Mouse (Mus musculus): ENCODE data around the gene Deup1. TPM values are rescaled to one million over a fixed set of nuclear protein-coding genes. Genes with fewer than 3 reads are reported as not detected.

Deup1 gene
- polyA plus RNA-seq (2015; fragmentation: Nextera tagmentation; extraction: Ambion mirVana), result 0.70 and 0.74 TPM in 2 replicates

GRCm38 (mm10) chr9:15627785-15628287 lies at the start of gene Deup1:
Gene Deup1 (minus strand): TSS chr9:15627933.
- H3K4me3 ChIP-seq (replicated peaks; ENCODE audit: low read depth, low read length), result peak within 1 kb of the TSS; percentile 22
- no peaks in the 10 kb centered on the region for H3K36me3 ChIP-seq (ENCODE audit: insufficient read depth, low read length)
- peak; percentile 67 for DNase-seq (ENCODE audit: low spot score)
- ATAC-seq (replicated peaks; ENCODE audit: low FRiP score, low read depth), result peak; percentile 90
- H3K9me3 ChIP-seq (replicated peaks; ENCODE audit: low read length), result no peaks in the 10 kb centered on the region
- no peak within 1 kb of the TSS for H3K9ac ChIP-seq (ENCODE audit: low read depth, low read length)
- no peaks in the 10 kb centered on the region for H3K27me3 ChIP-seq (ENCODE audit: insufficient read depth, low read length)
- 2% methylated on average over 28 of the region's 28 CpGs for WGBS
- no peak within 1 kb of the TSS for H3K27ac ChIP-seq
- no peak for TF ChIP-seq CTCF (IDR thresholded peaks at IDR 0.05; ENCODE audit: low read depth)
- H3K4me1 ChIP-seq (replicated peaks; ENCODE audit: insufficient read depth, low read length), result 0 out of 2 replicates have a peak, but pooled peaks cover 6% of the 10 kb centered on the region
- peak within 1 kb of the TSS; percentile 62 for H3K4me2 ChIP-seq (ENCODE audit: low read length)

GRCm38 (mm10) chr9:15672251-15672650 lies 44.5 kb upstream of the Deup1 start:
- H3K4me2 ChIP-seq (ENCODE audit: low read length), result no peak overlapping the region
- no peak for DNase-seq (ENCODE audit: low spot score)
- no peak overlapping the region for H3K27ac ChIP-seq
- no peak for ATAC-seq (replicated peaks; ENCODE audit: low FRiP score, low read depth)
- no peak overlapping the region for H3K4me3 ChIP-seq (replicated peaks; ENCODE audit: low read depth, low read length)
- no peaks in the 10 kb centered on the region for H3K9me3 ChIP-seq (replicated peaks; ENCODE audit: low read length)
- H3K27me3 ChIP-seq (ENCODE audit: insufficient read depth, low read length), result no peaks in the 10 kb centered on the region
- H3K9ac ChIP-seq (ENCODE audit: low read depth, low read length), result no peak overlapping the region
- H3K36me3 ChIP-seq (ENCODE audit: insufficient read depth, low read length), result no peaks in the 10 kb centered on the region
- peaks cover 3% of the 10 kb centered on the region; the same call in 1 of the 2 replicates for H3K4me1 ChIP-seq (replicated peaks; ENCODE audit: insufficient read depth, low read length)
- 74% methylated on average over 1 of the region's 1 CpGs for WGBS
- TF ChIP-seq CTCF (IDR thresholded peaks at IDR 0.05; ENCODE audit: low read depth), result no peak

- Histone ChIP-seq H3K4me1 (replicated peaks; ENCODE audit: insufficient read depth, low read length) (peaks cover 3% of the 10 kb centered on the region; the same call in 1 of the 2 replicates), H3K27ac (peak overlapping the region; percentile 37; the same call in 1 of the 2 replicates), H3K4me2 (ENCODE audit: low read length) (no peak overlapping the region), H3K4me3 (replicated peaks; ENCODE audit: low read depth, low read length) (no peak overlapping the region), H3K36me3 (ENCODE audit: insufficient read depth, low read length) (no peaks in the 10 kb centered on the region), H3K9ac (ENCODE audit: low read depth, low read length) (no peak overlapping the region), H3K9me3 (replicated peaks; ENCODE audit: low read length) (no peaks in the 10 kb centered on the region), H3K27me3 (ENCODE audit: insufficient read depth, low read length) (no peaks in the 10 kb centered on the region)
- peak; percentile 87 for DNase-seq (ENCODE audit: low spot score)
- TF ChIP-seq CTCF (IDR thresholded peaks at IDR 0.05; ENCODE audit: low read depth), result no peak
- 11% methylated on average over 5 of the region's 5 CpGs for whole genome bisulfite sequencing
- ATAC-seq (replicated peaks; ENCODE audit: low FRiP score, low read depth), result peak; percentile 97
Measured at GRCm38 (mm10) chr9:15670002-15670527, 42.3 kb upstream of the Deup1 start.

GRCm38 (mm10) chr9:15669452-15669851 lies 41.7 kb upstream of the Deup1 start:
- H3K27ac ChIP-seq, result peak overlapping the region; percentile 37; the same call in 1 of the 2 replicates
- no peak for ATAC-seq (replicated peaks; ENCODE audit: low FRiP score, low read depth)
- H3K4me2 ChIP-seq (ENCODE audit: low read length), result no peak overlapping the region
- DNase-seq (ENCODE audit: low spot score), result no peak
- no peak for TF ChIP-seq CTCF (IDR thresholded peaks at IDR 0.05; ENCODE audit: low read depth)
- peaks cover 3% of the 10 kb centered on the region; the same call in 1 of the 2 replicates for H3K4me1 ChIP-seq (replicated peaks; ENCODE audit: insufficient read depth, low read length)
- no peaks in the 10 kb centered on the region for H3K27me3 ChIP-seq (ENCODE audit: insufficient read depth, low read length)
- no peaks in the 10 kb centered on the region for H3K36me3 ChIP-seq (ENCODE audit: insufficient read depth, low read length)
- WGBS, result 36% methylated on average over 3 of the region's 3 CpGs
- no peaks in the 10 kb centered on the region for H3K9me3 ChIP-seq (replicated peaks; ENCODE audit: low read length)
- no peak overlapping the region for H3K4me3 ChIP-seq (replicated peaks; ENCODE audit: low read depth, low read length)
- H3K9ac ChIP-seq (ENCODE audit: low read depth, low read length), result no peak overlapping the region

- H3K9ac ChIP-seq (ENCODE audit: low read depth, low read length), result no peak overlapping the region
- DNase-seq (ENCODE audit: low spot score) (no peak), ATAC-seq (replicated peaks; ENCODE audit: low FRiP score, low read depth) (no peak)
- no peak overlapping the region for H3K4me3 ChIP-seq (replicated peaks; ENCODE audit: low read depth, low read length)
- H3K27ac ChIP-seq, result no peak overlapping the region
- no peaks in the 10 kb centered on the region for H3K27me3 ChIP-seq (ENCODE audit: insufficient read depth, low read length)
- H3K4me1 ChIP-seq (replicated peaks; ENCODE audit: insufficient read depth, low read length), result no peaks in the 10 kb centered on the region
- no peak for TF ChIP-seq CTCF (IDR thresholded peaks at IDR 0.05; ENCODE audit: low read depth)
- no peak overlapping the region for H3K4me2 ChIP-seq (ENCODE audit: low read length)
- no peaks in the 10 kb centered on the region for H3K36me3 ChIP-seq (ENCODE audit: insufficient read depth, low read length)
- WGBS, result 71% methylated on average over 7 of the region's 7 CpGs
- H3K9me3 ChIP-seq (replicated peaks; ENCODE audit: low read length), result no peaks in the 10 kb centered on the region
Measured at GRCm38 (mm10) chr9:15664606-15665005, 36.9 kb upstream of the Deup1 start.

- Histone ChIP-seq H3K4me1 (replicated peaks; ENCODE audit: insufficient read depth, low read length) (no peaks in the 10 kb centered on the region), H3K9ac (ENCODE audit: low read depth, low read length) (no peak overlapping the region), H3K9me3 (replicated peaks; ENCODE audit: low read length) (no peaks in the 10 kb centered on the region), H3K36me3 (ENCODE audit: insufficient read depth, low read length) (no peaks in the 10 kb centered on the region), H3K27me3 (ENCODE audit: insufficient read depth, low read length) (no peaks in the 10 kb centered on the region), H3K4me2 (ENCODE audit: low read length) (no peak overlapping the region), H3K4me3 (replicated peaks; ENCODE audit: low read depth, low read length) (no peak overlapping the region), H3K27ac (no peak overlapping the region)
- no peak for DNase-seq (ENCODE audit: low spot score)
- no peak for TF ChIP-seq CTCF (IDR thresholded peaks at IDR 0.05; ENCODE audit: low read depth)
- WGBS, result 48% methylated on average over 6 of the region's 6 CpGs
- ATAC-seq (replicated peaks; ENCODE audit: low FRiP score, low read depth), result no peak
Measured at GRCm38 (mm10) chr9:15659069-15659468, 31.3 kb upstream of the Deup1 start.
